Mouse (Mus musculus): ENCODE data around the gene Zfp688.
A peak's percentile ranks its signal among the peaks of the same experiment; 100 is the strongest.
"Not testable (repeated sequence)": the region's sequence is repeated elsewhere in the genome, so short reads cannot be mapped to it uniquely, and the experiment has no call there.

The Zfp688 gene

DNA sequence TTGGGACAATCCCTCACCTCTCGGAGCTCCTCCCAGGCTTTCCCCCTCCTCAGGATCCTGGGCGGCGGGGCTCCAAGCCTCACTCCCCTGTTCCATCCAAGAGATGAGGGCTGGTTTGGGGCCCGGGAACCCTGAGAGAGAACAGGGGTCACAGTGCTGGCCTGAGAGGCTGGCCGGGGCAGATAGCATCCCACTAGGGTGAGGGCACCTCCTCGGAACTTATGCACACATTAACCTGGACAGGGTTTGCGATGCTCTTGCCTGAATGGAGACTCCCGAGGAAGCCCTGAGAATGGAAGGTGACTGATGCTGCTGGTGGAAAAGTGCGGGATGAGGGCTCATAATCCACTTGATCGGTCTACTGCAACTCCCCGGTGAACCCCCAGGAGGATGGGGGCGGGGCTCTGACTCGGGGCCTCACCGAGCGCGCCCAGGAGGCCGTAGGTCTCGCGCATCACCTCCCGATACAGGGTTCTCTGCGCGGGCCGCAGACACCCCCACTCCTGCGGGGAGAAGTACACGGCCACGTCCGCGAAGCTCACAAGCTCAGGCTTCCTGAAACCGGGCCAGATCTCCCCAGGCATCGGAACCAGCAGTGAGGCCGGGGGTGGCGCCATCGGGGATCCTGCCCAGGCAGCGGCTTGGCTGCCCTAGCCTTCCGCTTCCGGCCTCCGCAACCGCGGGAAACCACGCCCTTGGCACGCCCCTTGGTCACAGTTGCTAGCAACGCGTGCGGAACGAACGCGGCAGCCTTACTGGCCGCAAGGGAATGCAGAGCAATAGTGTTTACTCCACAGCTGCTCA, at the start of gene Zfp688:
Zfp688 (minus strand) TSS at position 681 of the 804 bp plus-strand sequence.
- DNase-seq: peak; percentile 94

DNA sequence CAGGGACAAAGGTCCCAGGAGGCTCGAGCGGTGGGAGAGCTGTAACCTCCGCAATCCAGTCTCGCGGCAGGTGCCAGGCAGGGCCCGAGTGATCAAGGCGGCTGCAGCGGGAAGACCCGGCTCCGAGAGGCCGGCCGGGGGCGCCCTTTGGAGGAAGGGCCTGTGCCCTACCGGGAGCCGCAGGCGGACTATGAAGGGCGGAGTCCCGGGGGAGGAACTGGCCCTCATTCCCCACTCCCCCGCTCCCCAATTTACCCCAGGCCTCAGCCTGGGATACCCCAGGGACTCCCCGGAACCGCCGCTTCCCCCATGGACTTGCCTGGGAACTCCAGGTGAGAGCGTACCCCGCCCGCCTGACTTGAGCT, 49.8 kb upstream of the Zfp688 start:
- DNase-seq: peak; percentile 61

DNA sequence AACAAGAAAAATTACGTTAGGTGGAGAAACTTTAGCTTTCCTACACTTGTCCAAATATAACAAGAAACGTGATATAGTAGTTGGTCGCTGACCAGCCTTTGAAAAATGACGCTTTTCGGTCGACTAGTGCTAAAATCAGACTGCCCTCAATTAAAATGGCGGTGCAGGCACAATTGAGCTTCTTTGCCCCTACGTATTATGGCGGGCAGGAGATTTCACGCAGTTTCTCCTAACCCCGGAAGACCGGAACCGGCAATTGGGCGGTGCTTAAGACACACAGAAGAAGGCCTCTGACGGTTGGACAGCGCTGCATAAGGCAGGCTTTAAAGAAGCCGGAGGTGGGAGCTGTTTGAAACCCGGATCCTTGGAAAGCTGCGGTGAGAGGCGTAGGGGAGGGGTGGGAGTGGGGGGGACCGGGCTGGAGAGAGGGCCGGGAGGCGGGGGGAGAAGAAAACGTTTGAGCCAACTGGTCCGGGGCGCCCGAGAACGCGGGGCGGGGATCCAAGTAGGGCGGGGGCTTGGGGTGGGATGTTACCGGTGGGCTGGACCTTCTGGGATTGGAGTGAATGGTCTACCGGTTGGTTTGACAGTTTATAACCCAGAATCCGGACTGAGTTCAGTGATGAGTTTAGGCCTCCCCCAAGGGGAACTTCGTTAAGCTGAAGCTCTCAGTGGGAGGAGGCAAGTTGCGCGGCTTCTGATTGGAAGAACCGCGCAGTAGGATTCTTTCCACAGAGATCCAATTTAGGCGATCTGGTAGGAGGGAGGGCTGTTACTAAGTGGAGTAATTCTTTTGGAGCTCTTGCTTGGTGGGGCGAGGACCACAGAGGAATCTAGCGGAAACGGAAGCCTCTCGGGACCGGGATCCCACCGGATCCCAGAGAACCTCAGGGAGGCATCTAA, 49.1 kb upstream of the Zfp688 start:
- DNase-seq: peak; percentile 93

DNA sequence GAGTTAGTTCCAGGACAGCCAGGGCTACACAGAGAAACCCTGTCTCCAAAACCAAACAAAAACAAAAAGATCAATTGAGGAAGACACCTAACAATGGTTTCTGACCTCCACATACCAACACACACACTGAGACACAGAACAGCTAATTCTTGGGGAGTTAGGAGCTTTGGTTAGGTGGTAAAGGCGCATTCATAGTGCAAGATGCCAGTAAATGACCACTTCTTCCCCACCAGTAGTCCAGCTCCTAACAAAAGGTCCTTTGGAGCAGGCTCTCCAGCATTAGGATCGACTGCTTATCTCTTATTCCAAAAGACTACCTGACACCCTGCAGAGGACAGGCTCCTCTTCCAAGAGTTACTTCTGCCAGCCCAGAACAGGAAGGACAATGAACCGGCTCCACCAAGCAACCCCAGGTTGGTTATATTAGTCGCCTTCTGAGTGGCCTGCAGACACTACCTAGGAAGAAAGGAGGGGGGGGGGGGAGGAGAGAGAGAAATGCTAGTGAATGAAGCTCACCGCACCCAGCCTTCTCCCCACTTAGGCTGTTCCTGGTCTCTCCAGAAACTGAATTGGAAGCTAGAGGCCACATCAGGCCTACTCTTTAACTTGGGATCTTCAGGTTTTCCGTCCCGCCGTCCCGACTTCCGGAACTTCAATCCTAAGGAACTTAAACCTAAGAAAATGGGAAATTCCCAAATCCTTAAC, 48.3 kb upstream of the Zfp688 start:
- DNase-seq: peak; percentile 51

DNA sequence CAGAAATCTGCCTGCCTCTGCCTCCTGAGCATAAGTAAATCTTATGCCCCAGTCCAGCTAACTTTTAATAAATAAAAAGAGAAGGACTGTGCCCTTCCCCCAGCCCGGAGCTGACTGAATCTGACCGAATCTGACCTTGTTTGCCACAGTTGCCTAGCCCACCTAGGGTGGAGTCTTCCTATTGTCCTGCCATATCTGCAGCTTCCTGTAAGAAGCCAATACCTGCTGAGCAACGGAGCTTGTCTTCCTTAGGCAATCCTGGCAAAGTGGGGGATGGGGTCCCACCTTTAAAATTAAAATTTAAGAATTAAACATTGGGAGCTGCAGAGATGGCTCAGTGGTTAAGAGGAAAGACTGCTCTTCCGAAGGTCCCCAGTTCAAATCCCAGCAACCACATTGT, 44.7 kb upstream of the Zfp688 start:
- DNase-seq: no peak

DNA sequence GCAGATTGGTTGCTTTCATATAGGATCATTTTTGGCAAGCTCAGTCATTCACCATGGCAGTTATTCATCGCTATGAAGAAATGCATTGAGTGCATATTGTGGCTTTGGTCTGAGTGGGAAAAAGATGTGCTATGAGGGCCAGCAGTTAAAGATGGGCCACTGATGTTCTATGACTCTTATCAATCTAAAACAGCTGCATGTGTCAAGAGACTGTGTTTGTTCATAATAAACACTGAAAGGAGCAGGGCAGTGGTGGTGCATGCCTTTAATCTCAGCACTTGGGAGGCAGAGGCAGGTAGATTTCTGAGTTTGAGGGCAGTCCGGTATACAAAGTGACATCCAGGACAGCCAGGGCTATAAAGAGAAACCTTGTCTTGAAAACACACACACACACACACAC, 43.8 kb upstream of the Zfp688 start:
- DNase-seq: not testable (repeated sequence)

DNA sequence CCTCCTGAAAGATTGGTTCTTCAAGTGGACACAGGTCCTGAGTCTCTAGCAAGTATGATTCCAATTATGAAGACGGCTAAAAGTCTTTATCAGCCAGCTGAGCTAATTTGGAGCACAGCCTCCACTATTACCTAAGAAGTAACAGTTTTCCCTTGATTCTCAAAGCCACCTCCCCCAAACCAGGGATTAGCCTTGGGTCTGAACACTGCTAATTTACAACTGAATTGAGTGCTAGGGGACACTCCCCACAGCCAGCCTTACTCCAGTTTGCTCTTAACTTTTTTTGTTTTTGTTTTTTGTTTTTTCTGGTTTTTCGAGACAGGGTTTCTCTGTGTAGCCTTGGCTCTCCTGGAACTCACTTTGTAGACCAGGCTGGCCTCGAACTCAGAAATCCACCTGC, 43.3 kb upstream of the Zfp688 start:
- DNase-seq: no peak

DNA sequence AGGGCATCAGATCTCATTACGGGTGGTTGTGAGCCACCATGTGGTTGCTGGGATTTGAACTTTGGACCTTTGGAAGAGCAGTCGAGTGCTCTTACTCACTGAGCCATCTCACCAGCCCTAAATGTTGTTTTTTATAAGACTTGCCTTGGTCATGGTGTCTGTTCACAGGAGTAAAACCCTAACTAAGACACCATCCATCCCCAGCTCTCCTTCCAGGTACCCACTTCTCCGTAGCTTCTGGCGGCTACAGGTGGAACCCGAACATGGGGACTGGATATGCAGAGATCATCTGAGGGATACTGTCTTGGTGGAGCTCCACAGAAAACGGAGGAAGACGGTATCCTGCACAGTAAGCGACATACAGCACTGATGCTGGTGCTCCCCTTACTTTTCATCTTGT, 37.4 kb upstream of the Zfp688 start, which contains the start of gene Prr14:
Prr14 (plus strand) TSS at position 301 of the 400 bp plus-strand sequence.
- not testable (repeated sequence) for DNase-seq

DNA sequence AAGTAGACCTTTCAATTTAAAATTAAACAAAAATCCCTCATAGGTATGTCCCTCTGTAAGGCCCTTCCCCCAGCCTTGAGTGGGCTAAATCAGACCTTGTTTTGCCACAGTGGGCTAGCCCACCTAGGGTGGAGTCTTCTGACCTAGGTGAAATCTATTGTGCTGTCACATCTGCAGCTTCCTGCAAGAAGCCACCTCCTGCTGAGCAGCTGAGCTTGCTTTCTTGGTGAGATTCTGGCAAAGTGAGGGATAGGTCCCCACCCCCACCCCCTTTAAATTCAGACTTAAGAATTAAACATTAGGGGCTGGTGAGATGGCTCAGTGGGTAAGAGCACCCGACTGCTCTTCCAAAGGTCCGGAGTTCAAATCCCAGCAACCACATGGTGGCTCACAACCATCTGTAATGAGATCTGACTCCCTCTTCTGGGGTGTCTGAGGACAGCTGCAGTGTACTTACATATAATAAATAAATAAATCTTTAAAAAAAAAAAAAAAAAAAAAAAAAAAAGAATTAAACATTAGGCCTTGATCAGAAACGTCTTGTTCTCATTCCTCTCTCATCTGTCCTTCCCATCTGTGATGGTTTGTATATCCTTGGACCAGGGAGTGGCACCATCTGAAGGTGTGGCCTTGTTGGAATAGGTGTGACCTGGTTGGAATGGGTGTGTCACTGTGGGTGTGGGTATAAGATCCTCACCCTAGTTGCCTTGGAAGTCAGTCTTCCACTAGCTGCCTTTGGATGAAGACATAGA, 36.7 kb upstream of the Zfp688 start:
- not testable (repeated sequence) for DNase-seq

DNA sequence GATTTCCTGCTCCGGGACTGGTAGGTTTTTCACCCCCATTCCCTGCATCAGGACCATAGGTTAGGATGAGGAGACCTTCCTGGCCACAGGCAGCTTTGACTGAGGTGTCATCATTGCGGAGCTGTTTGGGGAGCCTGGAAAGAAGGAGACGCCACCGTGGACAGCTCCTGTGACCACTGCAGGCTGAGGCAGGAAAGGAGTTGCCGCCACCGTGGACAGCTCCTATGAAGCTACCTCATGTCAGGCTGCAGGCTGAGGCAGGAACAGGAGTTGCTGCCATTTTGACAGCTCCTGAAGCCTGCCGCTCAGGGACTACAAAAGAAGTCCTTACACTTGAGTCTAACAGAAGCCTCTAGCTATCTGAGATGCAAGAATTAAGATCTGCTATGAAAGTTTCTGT, 33.0 kb upstream of the Zfp688 start:
- DNase-seq: no peak

DNA sequence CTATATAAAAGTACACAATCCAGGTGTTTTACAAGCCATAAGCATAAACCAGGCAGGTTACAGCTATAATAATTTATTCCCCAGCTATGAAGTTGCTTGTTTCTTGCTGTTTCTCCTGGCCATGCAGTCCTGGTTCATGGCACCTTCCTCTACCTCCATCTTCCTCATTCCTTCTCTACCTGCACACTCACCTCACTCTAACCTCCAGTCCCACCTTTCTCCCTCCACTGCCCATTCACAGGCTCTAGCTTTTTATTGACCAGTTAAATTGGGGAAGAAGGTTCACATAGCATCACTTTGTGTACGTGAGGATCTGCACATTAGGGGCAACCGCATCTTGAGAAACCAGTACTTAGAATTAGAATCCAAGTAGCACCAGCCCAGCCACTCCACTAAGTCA, 31.2 kb upstream of the Zfp688 start:
- no peak for DNase-seq

DNA sequence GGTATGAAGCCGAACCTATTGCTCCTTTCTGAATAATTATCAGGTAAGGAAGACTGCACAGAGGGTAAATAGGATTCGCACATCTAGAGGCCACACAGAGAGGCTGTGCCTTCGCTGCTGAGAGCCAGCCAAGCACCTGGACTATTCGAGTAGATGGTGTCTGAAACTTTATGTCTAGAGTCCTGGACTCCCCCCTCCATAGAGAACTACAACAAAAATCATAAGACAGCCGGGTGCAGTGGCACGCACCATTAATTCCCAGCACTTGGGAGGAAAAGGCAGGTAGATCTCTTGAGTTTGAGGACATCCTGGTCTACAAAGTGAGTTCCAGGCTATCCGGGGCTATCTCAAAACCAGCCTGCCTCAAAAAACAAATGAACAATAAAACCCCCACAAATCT, 28.1 kb upstream of the Zfp688 start:
- DNase-seq: no peak

DNA sequence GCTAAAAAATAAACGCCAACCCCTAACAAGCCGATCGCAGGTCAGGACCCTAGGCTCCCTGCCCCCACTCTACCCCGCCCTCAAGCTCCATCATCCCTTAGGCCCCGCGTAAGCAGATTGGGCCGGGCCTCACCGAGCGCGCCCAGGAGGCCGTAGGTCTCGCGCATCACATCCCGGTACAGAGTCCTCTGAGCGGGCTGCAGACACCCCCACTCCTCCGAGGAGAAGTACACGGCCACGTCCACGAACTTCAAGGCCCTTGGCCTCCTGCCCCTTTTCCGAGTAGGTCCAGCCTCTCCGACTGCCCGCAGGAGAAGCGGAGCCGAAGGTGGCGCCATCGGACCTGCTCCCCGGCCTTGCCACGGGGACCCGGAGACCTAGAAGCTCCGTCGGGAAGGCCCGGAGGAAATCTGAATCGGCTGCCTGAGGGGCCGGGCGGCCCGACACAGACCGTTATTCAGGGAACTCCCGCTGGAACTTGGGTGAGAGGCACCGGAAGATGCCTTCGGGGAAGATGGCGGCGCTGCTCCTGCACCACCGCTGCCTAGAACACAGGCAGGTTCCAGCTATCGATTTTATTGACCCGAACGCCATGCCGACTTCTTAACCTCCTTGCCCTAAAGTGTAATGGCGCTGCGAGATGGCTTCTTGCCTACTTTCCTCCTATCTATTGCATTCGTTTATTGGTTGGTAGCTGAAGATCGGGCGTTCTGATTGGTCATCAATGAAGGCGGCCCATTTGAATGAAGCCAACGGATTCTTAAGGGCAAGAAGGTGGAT, 26.8 kb upstream of the Zfp688 start, which contains the start of gene Zfp689:
Zfp689 (minus strand) TSS at position 638 of the 780 bp plus-strand sequence.
- peak; percentile 89 for DNase-seq

DNA sequence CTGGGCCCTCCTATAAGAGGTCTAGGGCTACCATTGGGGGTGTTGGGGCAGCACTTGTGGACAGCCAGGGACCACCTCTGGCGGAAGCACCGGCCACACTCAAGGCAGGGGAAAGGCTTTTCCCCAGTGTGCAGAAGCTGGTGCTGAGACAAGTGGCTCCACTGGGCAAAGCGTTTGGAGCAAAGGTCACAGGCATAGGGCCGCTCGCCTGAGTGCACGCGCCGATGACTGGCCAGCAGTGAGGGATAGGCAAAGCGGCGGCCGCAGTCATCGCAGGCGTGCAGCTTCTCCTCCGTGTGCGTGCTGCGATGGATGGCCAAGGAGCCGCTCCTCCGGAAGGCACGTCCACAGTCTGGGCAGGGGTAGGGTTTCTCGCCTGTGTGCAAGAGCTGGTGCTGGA, 22.1 kb upstream of the Zfp688 start:
- DNase-seq: no peak

DNA sequence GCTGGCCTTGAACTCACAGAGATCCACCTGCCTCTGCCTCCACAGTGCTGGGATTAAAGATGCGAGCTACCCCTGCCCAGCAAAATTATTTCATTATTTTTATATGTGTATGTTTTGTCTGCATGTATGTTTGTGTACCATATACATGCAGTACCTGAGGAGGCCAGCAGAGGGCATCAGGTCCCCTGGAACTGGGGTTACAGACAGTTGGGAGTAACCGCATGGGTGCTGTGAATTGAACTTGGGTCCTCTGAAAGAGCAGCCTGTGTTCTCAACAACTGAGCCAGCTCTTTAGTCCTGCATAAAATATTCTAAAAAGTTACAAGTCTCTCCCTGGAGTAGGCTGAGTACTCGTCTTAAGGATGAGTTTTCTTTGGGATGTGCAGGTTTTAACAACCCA, 15.9 kb upstream of the Zfp688 start:
- DNase-seq: peak; percentile 42

DNA sequence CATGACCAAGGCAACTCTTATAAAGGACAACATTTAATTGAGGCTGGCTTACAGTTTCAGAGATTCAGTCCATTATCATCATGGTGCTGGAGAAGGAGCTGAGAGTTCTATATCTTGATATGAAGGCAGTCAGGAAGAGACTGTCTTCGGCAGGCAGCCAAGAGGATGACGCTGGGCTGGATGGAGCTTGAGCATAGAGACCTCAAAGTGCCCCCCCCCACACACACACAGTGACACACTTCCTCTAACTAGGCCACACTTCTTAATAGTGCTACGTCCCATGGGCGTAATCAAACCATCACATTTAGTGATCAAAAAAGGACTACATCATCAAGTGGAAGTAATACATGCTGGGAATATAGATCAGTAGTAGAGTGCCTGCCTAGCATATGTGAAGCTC, 13.3 kb upstream of the Zfp688 start:
- no peak for DNase-seq

DNA sequence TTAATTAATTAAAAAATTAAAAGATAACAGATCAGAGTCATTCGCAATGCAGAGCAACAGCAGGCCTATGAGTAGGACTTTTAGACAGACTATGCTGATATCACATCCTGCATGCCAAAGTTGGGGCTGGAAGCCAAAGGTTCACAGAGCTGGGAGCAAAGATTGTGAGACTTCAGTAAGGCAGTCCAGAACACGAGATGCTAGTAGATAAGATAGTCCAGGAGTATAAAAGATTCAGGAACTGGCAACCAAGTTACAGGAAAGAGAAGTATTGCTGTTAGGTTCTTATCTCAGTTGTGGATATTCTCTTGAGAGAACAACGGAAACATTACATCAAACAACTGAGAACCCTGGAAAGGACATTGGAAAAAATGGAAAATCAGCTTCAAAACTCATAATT, 4.5 kb upstream of the Zfp688 start:
- DNase-seq: no peak

DNA sequence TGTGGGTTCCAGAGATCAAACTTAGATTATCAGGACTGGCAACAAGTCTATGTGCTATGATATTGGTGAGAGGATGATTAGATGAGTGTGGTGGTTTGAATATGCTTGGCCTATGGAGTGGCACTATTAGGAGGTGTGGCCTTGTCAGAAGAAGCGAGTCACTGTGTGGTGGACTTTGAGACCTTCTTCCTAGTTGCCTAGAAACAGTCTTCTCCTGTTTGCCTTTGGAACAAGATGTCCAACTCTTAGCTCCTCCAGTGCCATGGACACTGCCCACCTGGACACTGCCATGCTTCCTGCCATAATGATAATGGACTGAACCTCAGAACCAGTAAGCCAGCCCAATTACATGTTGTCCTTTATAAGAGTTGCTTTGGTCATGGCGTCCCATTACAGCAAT, 4.0 kb upstream of the Zfp688 start:
- DNase-seq: no peak

DNA sequence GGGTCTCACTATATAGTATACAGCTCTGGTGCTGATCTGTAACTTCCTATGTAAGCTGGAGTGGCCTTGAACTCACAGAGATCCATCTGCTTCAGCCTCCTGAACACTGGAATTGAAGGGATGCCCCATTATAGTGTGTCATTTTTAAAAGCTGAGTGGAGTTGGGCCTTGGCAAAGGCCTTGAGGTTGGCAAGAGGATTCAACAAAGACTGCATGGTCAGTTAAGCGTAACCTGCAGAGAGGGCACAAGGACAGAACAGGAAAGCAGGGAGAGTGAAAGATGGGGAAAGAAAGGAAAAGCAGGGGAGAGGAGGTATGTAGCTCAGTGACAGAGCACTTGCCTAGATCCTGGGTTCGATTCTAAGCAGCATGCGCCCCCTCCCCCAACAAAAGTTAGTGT, 3.4 kb upstream of the Zfp688 start:
- DNase-seq: no peak

DNA sequence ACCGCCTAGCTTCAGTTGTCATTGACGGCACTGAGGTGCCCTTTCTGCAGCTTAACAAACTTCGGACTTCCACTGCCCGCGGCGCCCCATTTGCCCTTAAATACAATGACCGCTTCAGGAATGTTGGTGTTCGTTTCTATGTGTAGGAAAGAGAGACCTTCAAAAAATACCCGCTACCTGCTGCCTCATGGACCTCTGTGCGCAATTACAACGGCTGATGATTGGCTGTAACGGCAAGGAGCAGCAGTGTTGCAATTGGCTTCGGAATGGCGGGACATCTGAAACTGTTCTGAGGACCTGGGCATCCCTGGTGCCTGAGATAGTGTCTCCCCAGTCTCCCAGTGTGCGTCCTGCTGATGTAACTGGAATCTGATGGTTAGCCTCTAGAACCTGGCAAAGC, 379 bp upstream of the Zfp688 start:
- peak; percentile 48 for DNase-seq

DNA sequence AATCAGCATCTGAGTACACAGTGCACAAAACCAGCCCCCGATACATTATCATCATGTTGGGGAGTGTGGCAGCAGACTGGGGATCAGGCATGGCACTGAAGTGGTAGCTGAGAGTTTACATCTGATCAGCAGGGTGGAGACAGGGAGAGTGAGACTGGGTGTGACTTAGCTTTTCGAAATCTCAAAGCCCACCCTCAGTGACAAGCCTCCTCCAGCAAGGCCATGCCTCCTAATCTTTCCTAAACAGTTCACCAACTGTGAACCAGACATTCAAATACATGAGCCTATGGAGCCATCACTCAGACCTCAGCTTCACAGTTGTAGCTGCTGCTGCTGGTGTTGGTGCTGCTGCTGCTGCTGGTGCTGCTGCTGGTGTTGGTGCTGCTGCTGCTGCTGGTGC, 10.4 kb downstream of the Zfp688 start:
- no peak for DNase-seq

All from liver (tissue).